8 mouse cellular contexts compared by ENCODE assay signal in the genomic region with DNA sequence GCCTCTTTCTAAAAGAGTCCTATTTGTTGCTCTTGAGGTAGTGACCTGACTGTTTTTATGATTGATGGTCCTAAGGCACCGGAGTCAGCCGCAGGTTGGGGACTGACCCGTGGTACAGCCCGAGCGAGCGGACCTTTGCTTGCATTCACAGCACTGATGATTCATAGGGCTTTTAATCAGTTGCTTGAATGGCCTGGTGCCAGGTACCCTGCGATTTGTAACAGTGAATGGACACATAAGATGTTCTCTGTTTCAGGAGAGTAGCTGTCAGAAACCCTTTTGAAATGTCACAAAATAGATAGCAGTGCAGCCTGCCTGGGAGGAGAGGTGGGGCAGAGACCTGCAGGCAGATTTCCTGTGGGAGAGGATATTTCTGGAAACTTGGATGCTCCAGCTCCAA. TPM values are rescaled to one million over a fixed set of nuclear protein-coding genes. Genes with fewer than 3 reads are reported as not detected.
A peak's percentile ranks its signal among the peaks of the same experiment; 100 is the strongest.
DNase-seq lines count a peak whose midpoint lies in the region; ATAC-seq lines count a peak whose summit lies in the region.
"Had no signal": no experiment of that assay in that cellular context is flagged by ENCODE, and none has a peak within 500 bp of the region (broad histone marks: within the 10 kb centered on the region; RNA-seq: fewer than 3 reads in every experiment).

No protein-coding gene starts in this region.

- DNase-seq in hindbrain, embryonic 10.5 days (ENCODE audit: low spot score) = no peak
- peak; percentile 66 for DNase-seq in NIH3T3 (ENCODE audit: low read depth)
- DNase-seq in adrenal gland, adult 8-10 months = peak; percentile 44
- DNase-seq in spleen, postnatal 10 days (ENCODE audit: low spot score in 2 of 2) = no peak
- no peak for DNase-seq in embryo, embryonic 10.5 days (ENCODE audit: low spot score)

- no peaks in the 10 kb centered on the region for H3K36me3 ChIP-seq in hindbrain, embryonic 12.5 days
- H3K36me3 ChIP-seq in hindbrain, embryonic 10.5 days = no peaks in the 10 kb centered on the region
- H3K36me3 ChIP-seq in hindbrain, embryonic 16.5 days (ENCODE audit: control insufficient read depth, insufficient read depth, low read length) = no peaks in the 10 kb centered on the region
- H3K36me3 ChIP-seq: limb, embryonic 13.5 days had no signal

- WGBS in hindbrain, embryonic 12.5 days = 52% methylated on average over 7 of the region's 7 CpGs
- WGBS in hindbrain, embryonic 10.5 days = 82% methylated on average over 7 of the region's 7 CpGs
- whole genome bisulfite sequencing in hindbrain, embryonic 16.5 days = 32% methylated on average over 7 of the region's 7 CpGs

- H3K4me3 ChIP-seq in hindbrain, embryonic 12.5 days = no peak overlapping the region
- no peak overlapping the region for H3K4me3 ChIP-seq in hindbrain, embryonic 10.5 days
- no peak overlapping the region for H3K4me3 ChIP-seq in hindbrain, embryonic 16.5 days (ENCODE audit: low read length)
- H3K4me3 ChIP-seq: limb, embryonic 13.5 days had no signal

- H3K9ac ChIP-seq in hindbrain, embryonic 12.5 days = no peak overlapping the region
- H3K9ac ChIP-seq in hindbrain, embryonic 16.5 days (ENCODE audit: low read depth, low read length) = no peak overlapping the region
- H3K9ac ChIP-seq: limb, embryonic 13.5 days had no signal

- peaks cover 8% of the 10 kb centered on the region; the same call in 1 of the 2 replicates for H3K27me3 ChIP-seq in hindbrain, embryonic 12.5 days
- H3K27me3 ChIP-seq in hindbrain, embryonic 10.5 days (ENCODE audit: insufficient read depth, poor library complexity, severe bottlenecking) = peaks cover 45% of the 10 kb centered on the region
- H3K27me3 ChIP-seq in hindbrain, embryonic 16.5 days (replicated peaks; ENCODE audit: control insufficient read depth, insufficient read depth, low read length) = no peaks in the 10 kb centered on the region

- no peak overlapping the region for H3K4me2 ChIP-seq in hindbrain, embryonic 12.5 days (replicated peaks)
- H3K4me2 ChIP-seq in hindbrain, embryonic 16.5 days (ENCODE audit: low read length) = peak overlapping the region; percentile 26
- H3K4me2 ChIP-seq: limb, embryonic 13.5 days had no signal

- no peaks in the 10 kb centered on the region for H3K9me3 ChIP-seq in hindbrain, embryonic 12.5 days (replicated peaks)
- H3K9me3 ChIP-seq in hindbrain, embryonic 10.5 days = no peaks in the 10 kb centered on the region
- no peaks in the 10 kb centered on the region for H3K9me3 ChIP-seq in hindbrain, embryonic 16.5 days (ENCODE audit: control insufficient read depth, low read length)
- H3K9me3 ChIP-seq: limb, embryonic 13.5 days had no signal

- H3K27ac ChIP-seq in hindbrain, embryonic 12.5 days = peak overlapping the region; percentile 17; the same call in 1 of the 2 replicates
- H3K27ac ChIP-seq in hindbrain, embryonic 10.5 days = no peak overlapping the region
- no peak overlapping the region for H3K27ac ChIP-seq in hindbrain, embryonic 16.5 days (ENCODE audit: low read depth, low read length)
- H3K27ac ChIP-seq: limb, embryonic 13.5 days had no signal

- no peak for ATAC-seq in hindbrain, embryonic 12.5 days (ENCODE audit: low FRiP score)
- ATAC-seq in hindbrain, embryonic 16.5 days = no peak

- H3K4me1 ChIP-seq in hindbrain, embryonic 12.5 days = peaks cover 62% of the 10 kb centered on the region
- H3K4me1 ChIP-seq in hindbrain, embryonic 10.5 days (replicated peaks) = peaks cover 62% of the 10 kb centered on the region
- peaks cover 50% of the 10 kb centered on the region for H3K4me1 ChIP-seq in hindbrain, embryonic 16.5 days (ENCODE audit: control insufficient read depth, insufficient read depth, low read depth, low read length)

RNA-seq across cellular contexts. Expression of gene Rgs8, which starts 16.3 kb away (rescaled TPM):
- polyA plus RNA-seq in hindbrain, embryonic 12.5 days (2016; fragmentation: Nextera tagmentation; extraction: Ambion mirVana) = 18.3 and 18.6 TPM in 2 replicates
- polyA plus RNA-seq in hindbrain, embryonic 10.5 days (2016; fragmentation: Nextera tagmentation; extraction: Ambion mirVana) = 4.9 and 8.9 TPM in 2 replicates
- under 1 TPM; 0.03 to 0.25 (median 0.15) TPM for total RNA-seq in adrenal gland, adult 8-10 months (2022)
- polyA plus RNA-seq in hindbrain, embryonic 16.5 days (2015; fragmentation: Nextera tagmentation; extraction: Ambion mirVana) = 18.8 and 22.9 TPM in 2 replicates

Comparison
In these comparisons a context has a peak if more than half of its experiments do, and no peak if none do; other contexts are left out.
1. DNase-seq: peak in NIH3T3 (single experiment) and adrenal gland, adult 8-10 months (single experiment); none in hindbrain, embryonic 10.5 days (single experiment), spleen, postnatal 10 days (0 of 2) and embryo, embryonic 10.5 days (single experiment).